Mouse (Mus musculus): ENCODE results near the gene Gm17268. TPM values are rescaled to one million over a fixed set of nuclear protein-coding genes. Genes with fewer than 3 reads are reported as not detected.

Gene Gm17268
- not detected for total RNA-seq (2023)

DNA sequence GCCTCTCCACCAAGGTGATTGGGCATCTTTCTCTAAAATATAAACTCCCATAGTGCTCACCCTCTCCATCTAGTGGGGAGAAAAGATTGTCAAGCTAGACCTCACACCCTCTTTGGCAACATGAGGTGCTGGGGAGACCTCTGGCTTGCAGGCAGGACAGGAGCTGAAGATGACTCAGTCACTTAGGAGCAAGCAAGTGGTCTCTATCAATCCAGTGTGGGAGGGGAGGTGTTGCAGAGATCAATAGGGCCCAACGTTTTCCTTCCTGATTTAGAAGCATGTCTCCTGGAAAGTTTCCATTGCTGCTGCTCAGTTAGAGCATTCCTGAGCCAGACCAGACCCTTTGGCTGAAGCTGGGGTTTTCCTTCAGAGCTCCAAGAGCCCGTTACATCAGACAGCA is at the start of gene Gm17268:
Gene Gm17268, minus strand, starts transcription at position 28 of the 400 bp plus-strand sequence.

DNA sequence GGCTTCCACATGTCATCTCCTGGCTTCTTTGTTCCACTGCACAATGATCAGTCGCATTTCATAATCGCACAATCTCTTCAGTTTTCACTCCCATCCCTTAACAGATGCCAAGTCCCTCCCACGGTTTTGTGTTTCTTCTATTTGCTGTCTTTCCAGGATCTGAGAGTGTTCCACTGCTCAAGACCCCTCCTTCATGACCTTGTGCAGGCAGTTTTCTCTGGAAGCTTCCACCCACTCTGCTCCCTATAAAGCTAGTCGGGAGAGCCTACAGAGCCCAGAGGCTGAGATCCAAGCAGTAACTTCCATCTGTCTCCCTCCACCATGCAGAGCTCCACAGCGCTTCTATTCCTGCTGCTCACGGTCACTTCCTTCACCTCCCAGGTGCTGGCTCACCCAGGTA is 19.3 kb upstream of the Gm17268 start, which contains the start of gene Ccl11:
Gene Ccl11, plus strand, starts transcription at position 178 of the 400 bp plus-strand sequence.

DNA sequence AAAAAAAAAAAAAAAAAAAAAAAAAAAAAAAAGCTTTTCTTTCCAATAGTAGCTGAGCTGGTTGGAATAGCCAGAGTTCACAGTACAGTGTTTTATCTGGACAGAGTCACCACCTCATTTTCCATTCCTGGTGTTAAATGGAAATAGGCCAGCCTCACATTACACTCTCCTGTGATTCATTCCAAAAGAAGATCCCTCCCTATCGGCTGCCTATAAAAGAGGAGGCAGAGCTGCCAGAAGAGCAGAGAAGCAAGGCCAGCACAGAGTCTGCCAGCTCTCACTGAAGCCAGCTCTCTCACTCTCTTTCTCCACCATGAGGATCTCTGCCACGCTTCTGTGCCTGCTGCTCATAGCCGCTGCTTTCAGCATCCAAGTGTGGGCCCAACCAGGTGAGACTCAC is 7.1 kb upstream of the Gm17268 start, which contains the start of gene Ccl7:
Gene Ccl7, plus strand, starts transcription at position 242 of the 400 bp plus-strand sequence.

DNA sequence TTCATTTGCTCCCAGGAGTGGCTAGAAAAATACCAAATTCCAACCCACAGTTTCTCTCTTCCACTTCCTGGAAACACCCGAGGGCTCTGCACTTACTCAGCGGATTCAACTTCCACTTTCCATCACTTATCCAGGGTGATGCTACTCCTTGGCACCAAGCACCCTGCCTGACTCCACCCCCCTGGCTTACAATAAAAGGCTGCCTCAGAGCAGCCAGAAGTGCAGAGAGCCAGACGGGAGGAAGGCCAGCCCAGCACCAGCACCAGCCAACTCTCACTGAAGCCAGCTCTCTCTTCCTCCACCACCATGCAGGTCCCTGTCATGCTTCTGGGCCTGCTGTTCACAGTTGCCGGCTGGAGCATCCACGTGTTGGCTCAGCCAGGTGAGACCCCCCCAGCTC is 3.0 kb downstream of the Gm17268 start, which contains the start of gene Ccl2:
Gene Ccl2, plus strand, starts transcription at position 216 of the 400 bp plus-strand sequence.

Other genes starting within 250 kb of the Gm17268 start
- not detected for gene 5530401A14Rik, start 177.9 kb downstream of the Gm17268 start, total RNA-seq (2023)
- gene Asic2, start 70.1 kb downstream of the Gm17268 start, total RNA-seq (2023) = not detected
- gene Ccl2, start 3.0 kb downstream of the Gm17268 start, total RNA-seq (2023) = 10 to 100 TPM; 36.9 to 46.9 TPM
- not detected for gene Ccl7, start 7.2 kb upstream of the Gm17268 start, total RNA-seq (2023)
- not detected for gene Ccl11, start 19.3 kb upstream of the Gm17268 start, total RNA-seq (2023)
- not detected for gene Ccl12, start 63.3 kb upstream of the Gm17268 start, total RNA-seq (2023)
- not detected for gene Ccl8, start 76.6 kb upstream of the Gm17268 start, total RNA-seq (2023)